Mouse (Mus musculus): ENCODE results near the gene Fry. TPM values are rescaled to one million over a fixed set of nuclear protein-coding genes. Genes with fewer than 3 reads are reported as not detected.

The Fry gene
- total RNA-seq, 2 experiments from 2014 or later: 195 to 242 TPM

GRCm38 (mm10) chr5:150302123-150302522 lies 183.7 kb downstream of the Fry start:
- no peak for DNase-seq (ENCODE audit: extremely low spot score in 1 of 2, low spot score in 1 of 2)

GRCm38 (mm10) chr5:150302996-150303395 lies 184.6 kb downstream of the Fry start:
- DNase-seq (ENCODE audit: extremely low spot score in 1 of 2, low spot score in 1 of 2): no peak

GRCm38 (mm10) chr5:150306497-150306896 lies 188.1 kb downstream of the Fry start:
- no peak for DNase-seq (ENCODE audit: extremely low spot score in 1 of 2, low spot score in 1 of 2)

DNA sequence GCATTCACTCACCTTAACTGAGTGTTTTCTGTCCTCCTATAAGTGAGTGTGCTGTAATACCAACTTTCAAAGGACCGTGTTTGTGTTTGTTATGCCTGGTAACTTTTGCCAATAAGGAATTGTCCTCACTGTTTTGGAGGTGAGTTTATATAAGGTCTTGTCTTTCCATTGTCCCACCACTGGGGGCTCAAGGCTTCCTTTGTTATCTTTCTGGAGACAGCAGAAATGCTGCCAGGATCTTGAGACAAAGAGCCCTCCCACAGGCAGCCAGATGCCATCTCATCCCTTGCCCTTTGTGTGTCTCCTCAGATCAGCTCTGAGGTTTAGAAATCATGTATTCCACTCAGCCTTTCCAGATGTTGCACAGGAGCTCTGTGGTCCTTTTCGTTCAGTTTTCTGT lies 194.8 kb downstream of the Fry start:
- no peak for DNase-seq (ENCODE audit: extremely low spot score in 1 of 2, low spot score in 1 of 2)

DNA sequence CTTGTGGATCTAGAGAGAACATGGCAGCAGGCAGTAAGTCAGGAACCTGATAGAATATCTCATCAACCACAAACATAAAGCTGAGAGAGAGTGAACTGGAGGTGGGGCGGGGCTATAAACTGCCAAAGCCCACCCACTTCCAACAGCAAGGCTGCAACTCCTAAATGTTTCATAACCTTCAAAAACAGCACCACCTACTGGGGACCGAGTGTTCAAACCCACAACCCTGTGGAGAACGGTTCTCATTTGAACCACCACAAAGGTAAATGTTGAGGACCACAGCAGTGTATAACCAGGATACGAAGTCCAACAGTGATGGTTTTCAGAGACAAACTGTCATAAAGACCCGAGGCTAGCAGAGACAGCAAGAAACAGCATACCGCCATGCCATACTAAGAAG lies 196.1 kb downstream of the Fry start:
- DNase-seq (ENCODE audit: extremely low spot score in 1 of 2, low spot score in 1 of 2): no peak

DNA sequence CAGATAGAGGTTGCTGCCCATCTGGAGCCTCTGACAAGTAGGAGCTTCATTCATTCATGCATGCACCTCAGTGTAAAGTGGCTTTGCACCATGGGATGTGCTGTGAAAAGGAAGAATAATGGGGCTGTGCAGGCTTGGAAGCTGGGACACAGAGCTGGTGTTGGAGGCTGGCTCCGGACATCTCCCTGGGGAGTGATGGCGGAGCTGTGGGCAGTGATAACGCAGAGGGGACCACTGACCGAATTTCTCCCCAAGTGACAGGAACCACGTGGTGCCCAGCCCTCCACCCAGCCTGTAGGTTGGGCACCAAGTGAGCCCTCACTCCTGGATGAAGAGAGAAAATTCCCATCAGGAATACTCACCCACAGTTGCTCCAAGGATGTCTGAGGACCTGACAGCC lies 207.0 kb downstream of the Fry start:
- DNase-seq (ENCODE audit: extremely low spot score in 1 of 2, low spot score in 1 of 2): no peak

GRCm38 (mm10) chr5:150328686-150329085 lies 210.2 kb downstream of the Fry start:
- DNase-seq (ENCODE audit: extremely low spot score in 1 of 2, low spot score in 1 of 2): no peak

DNA sequence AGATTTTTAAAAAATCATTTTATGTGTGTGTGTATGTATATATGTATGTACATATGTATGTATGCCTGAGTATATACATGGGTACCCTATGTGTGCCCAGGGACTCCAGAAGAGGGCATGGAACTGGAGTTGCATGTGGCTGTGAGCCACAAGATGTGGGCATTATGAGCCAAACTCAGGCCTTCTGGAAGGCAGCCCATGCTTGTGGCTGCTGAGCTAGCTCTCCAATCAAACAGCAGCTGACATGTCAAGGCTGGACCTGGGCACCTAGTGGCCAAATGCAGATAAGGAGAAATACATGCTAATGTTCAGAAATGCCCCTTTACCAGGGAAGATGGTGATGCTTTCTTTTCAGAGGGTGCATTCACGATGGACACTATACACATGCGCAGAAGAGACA lies 213.4 kb downstream of the Fry start:
- DNase-seq (ENCODE audit: extremely low spot score in 1 of 2, low spot score in 1 of 2): no peak

- DNase-seq (ENCODE audit: extremely low spot score in 1 of 2, low spot score in 1 of 2): no peak
Observed at GRCm38 (mm10) chr5:150332810-150333209, 214.4 kb downstream of the Fry start.

- DNase-seq (ENCODE audit: extremely low spot score in 1 of 2, low spot score in 1 of 2): no peak
Observed at GRCm38 (mm10) chr5:150333328-150333731, 214.9 kb downstream of the Fry start.

DNA sequence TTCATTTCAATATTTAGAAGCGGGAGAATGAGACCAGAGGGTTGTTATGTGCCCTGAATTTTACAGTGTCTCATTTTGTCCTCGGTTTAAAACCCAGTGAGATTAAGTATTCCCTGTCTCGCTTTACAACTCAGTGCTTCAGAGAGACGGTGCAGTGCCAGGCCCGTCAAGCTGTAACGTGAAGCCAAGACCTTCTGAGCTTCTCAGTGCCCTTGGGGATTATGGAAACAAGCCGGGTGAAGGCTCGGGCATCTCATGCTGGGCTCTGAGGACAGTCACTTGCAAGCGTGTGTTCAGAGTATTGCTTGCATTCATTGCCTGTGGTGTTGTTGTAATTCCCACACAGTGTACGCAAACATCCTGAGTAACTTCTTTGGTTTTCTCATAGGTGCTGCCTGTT lies 218.0 kb downstream of the Fry start:
- no peak for DNase-seq (ENCODE audit: extremely low spot score in 1 of 2, low spot score in 1 of 2)

DNA sequence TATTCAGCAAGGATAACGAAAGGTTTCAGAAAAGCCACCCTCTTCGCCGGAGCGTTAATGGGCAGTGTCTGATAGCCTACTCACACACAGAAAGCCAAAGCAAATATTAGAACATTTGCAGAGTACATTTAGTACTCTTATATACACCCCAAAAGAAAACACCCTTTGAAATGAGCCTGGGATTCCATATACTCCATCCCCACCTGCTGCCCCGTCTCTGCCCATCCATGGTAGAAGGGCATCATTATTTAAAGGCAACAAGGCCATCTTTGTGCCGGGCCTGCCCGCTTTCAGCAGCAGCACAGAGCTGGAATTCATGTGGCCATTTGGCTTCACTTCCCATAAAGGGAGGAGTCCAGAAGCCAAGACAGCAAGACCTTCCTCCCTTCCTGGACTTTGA lies 219.3 kb downstream of the Fry start:
- no peak for DNase-seq (ENCODE audit: extremely low spot score in 1 of 2, low spot score in 1 of 2)

DNA sequence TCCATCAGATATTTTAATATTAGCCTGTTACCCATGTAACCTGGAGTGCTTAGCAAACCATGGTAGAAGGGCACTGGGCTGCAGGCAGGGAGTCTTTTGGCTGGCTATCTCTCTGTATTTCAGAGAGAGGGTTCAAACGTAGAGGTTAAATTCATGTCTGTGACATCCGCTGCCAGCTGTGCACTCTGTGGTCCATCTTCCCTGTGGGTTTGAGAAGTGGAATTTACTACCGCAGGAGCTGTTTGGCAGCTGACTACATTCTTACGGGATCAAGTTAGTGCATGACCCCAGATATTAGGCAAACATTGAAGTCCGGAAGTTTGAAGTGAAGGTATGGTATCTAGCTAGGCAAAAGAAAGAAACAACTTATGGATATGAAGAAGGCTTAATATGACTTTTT lies 222.5 kb downstream of the Fry start:
- DNase-seq (ENCODE audit: extremely low spot score in 1 of 2, low spot score in 1 of 2): no peak

DNA sequence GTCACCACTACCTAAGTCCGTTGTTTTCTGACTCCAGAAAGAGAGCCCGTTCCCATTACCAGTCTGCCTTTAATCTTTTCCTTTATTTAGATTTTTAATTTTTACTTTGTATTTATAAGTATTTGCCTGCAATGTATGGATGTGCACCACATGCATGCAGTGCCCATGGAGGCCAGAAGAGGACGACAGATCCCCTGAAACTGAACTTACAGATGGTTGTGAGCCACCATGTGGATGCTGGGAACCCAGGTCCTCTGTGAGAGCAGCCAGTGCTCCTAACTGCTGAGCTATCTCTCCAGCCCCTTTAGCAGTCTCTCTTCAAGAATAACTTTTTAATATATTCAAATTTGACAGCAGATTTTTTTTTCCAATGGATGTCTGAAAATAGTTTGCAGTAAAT lies 223.7 kb downstream of the Fry start:
- no peak for DNase-seq (ENCODE audit: extremely low spot score in 1 of 2, low spot score in 1 of 2)

DNA sequence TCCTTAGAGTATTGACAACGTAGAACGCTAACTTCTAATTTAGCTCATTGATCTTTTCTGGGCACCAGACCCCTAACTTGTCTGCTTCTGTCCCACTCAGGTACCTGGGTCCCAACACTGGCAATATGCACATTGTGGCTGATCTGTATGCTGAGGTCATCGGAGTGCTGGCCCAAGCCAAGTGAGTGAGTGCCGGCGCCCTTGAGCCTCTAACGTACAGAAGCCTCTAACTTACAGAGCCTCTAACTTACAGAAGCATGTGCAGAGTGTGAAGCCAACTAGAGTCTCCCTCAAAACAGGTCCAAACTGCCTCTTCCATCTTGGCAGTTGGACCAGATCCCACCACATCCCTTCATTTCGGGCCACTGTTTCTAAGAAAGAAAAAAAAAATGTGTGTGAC lies 227.5 kb downstream of the Fry start:
- DNase-seq (ENCODE audit: extremely low spot score in 1 of 2, low spot score in 1 of 2): no peak

DNA sequence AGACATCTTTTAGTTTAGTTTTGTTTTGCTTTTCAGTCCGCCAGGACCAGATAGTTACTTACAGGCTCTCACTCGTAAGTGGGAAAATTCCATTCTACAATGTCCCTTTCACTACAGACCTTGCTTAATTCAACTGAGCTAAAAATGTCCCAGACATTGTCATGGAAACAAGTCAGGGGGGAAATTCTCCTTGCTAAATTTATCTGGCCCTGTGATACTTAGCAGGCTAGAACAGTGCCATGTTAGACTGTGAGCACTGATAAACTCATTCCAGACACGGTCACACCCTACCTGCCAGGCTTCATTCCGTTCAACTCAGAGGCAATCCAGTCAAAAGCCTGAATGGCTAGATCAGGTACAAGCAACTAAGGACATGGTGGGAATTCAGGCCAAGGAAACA lies 227.9 kb downstream of the Fry start:
- no peak for DNase-seq (ENCODE audit: extremely low spot score in 1 of 2, low spot score in 1 of 2)

GRCm38 (mm10) chr5:150347845-150348244 lies 229.4 kb downstream of the Fry start:
- no peak for DNase-seq (ENCODE audit: extremely low spot score in 1 of 2, low spot score in 1 of 2)

DNA sequence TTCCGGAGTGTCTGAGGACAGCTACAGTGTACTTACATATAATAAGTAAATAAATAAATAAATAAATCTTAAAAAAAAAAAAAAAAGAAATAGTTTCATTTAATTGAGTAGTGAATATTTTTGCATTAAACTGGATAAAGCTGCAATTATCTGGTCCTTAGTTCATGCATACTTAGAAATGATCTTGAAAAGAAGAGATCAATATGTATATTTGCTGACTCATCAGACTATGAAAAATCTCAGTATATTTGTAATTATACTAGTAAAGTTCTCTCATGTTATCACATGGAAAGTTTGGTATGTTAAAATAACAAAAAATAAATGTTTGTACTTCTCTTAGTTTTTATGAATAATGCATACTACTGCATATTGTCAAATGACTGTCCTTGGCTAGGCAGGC lies 229.9 kb downstream of the Fry start:
- no peak for DNase-seq (ENCODE audit: extremely low spot score in 1 of 2, low spot score in 1 of 2)

- DNase-seq (ENCODE audit: extremely low spot score in 1 of 2, low spot score in 1 of 2): no peak
Observed at GRCm38 (mm10) chr5:150351191-150351590, 232.7 kb downstream of the Fry start.

DNA sequence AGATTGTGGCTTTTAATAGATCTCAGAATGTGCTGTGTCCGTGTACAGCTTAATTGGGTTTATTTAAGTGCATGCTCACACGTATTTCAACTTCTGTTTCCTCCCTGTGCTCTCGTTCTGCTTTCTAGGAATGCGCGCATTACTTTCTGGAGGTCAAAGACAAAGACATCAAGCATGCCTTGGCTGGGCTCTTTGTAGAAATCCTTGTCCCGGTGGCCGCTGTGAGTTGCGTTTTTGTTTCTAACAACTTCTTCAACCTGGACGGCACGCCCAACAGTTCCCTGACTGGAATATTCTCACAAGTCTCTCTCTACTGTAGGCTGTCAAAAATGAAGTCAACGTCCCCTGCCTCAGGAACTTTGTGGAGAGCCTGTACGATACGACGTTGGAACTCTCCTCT lies 240.2 kb downstream of the Fry start:
- DNase-seq (ENCODE audit: extremely low spot score in 1 of 2, low spot score in 1 of 2): no peak

DNA sequence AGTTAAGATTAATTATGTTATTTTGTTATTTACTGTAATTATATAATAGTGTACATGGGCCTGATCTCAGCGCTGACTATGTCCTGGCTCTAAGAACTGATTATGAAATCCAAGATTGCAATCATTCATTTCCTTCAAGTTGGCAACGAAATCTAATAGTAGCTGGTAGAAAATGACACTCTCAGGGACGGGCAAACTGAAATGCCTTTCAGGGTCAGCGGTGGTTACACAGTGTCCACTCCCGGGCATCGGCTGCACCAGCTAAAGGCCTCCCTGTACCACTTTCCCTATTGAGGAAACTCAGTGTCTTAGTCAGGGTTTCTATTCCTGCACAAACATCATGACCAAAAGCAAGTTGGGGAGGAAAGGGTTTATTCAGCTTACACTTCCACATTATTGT lies 243.8 kb downstream of the Fry start:
- DNase-seq (ENCODE audit: extremely low spot score in 1 of 2, low spot score in 1 of 2): no peak

DNA sequence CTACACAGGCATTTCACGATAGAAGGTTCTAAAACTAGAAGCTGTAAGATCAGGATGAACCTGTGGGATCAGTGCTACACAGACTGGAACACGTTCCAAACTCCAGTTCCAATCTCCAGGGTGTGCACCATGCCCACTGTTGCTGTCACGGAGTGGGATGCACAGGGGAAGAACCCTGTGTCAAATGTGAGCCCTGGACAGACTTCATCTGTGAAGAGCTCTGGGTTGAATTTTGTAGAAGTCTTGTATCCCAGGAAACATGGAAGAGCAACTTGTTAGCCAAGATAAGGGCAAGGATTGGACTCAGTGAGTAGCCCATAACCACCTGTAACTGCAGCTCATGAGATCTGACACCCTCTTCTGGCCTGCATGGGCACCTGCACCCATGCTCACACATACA lies 246.2 kb downstream of the Fry start:
- DNase-seq (ENCODE audit: extremely low spot score in 1 of 2, low spot score in 1 of 2): no peak

GRCm38 (mm10) chr5:150367027-150367426 lies 248.6 kb downstream of the Fry start:
- DNase-seq (ENCODE audit: extremely low spot score in 1 of 2, low spot score in 1 of 2): no peak

- DNase-seq (ENCODE audit: extremely low spot score in 1 of 2, low spot score in 1 of 2): no peak
Observed at GRCm38 (mm10) chr5:150370291-150370690, 251.8 kb downstream of the Fry start.

Measured in layer of hippocampus, postnatal 25 days (tissue).